Mouse (Mus musculus) neural tube, embryonic 13.5 days (tissue): Measurements from ENCODE around the gene Lrtm2. TPM values are rescaled to one million over a fixed set of nuclear protein-coding genes. Genes with fewer than 3 reads are reported as not detected.

ENCODE experiments used
- ATAC-seq: fragments of 200-750 bp; cut with Nextera tagmentation; 2 replicates; pipeline ENCODE4 v1.8.0; 2017; ENCODE audit warnings: low read depth, mild to moderate bottlenecking, moderate TSS enrichment, moderate library complexity
- H3K27ac ChIP-seq: fragments of 300-500 bp; sonication (generic); replicated peaks from 2 replicates; pipeline ENCODE4 v1.5.1; 2015; ENCODE audit warnings: moderate library complexity, mild to moderate bottlenecking, inconsistent platforms
- H3K27me3 ChIP-seq: fragments of 300-500 bp; sonication (generic); 2 replicates; pipeline ENCODE4 v1.6.1; 2015; ENCODE audit warnings: mild to moderate bottlenecking, inconsistent platforms
- H3K36me3 ChIP-seq: fragments of 300-500 bp; sonication (generic); 2 replicates; pipeline ENCODE4 v1.6.1; 2015; ENCODE audit warnings: mild to moderate bottlenecking, inconsistent platforms
- H3K4me1 ChIP-seq: fragments of 300-500 bp; sonication (generic); replicated peaks from 2 replicates; pipeline ENCODE4 v1.6.1; 2015; ENCODE audit warnings: inconsistent platforms
- H3K4me2 ChIP-seq: fragments of 300-500 bp; sonication (generic); 2 replicates; pipeline ENCODE4 v1.6.1; 2015; ENCODE audit warnings: inconsistent platforms, mild to moderate bottlenecking, moderate library complexity
- H3K4me3 ChIP-seq: fragments of 300-500 bp; sonication (generic); 2 replicates; pipeline ENCODE4 v1.5.1; 2015; ENCODE audit warnings: mild to moderate bottlenecking, inconsistent platforms
- H3K9ac ChIP-seq: fragments of 300-500 bp; sonication (generic); 2 replicates; pipeline ENCODE4 v1.6.1; 2015; ENCODE audit warnings: moderate library complexity, mild to moderate bottlenecking, inconsistent platforms
- H3K9me3 ChIP-seq: fragments of 300-500 bp; sonication (generic); 2 replicates; pipeline ENCODE4 v1.6.1; 2016; ENCODE audit warnings: inconsistent platforms
- WGBS: fragments of 180-500 bp; shearing (Covaris S2); methylation state at CpG from one replicate; pipeline ENCODE4 v1.1.7; 2015; 5-methylcytosine and 5-hydroxymethylcytosine counted together
- polyA plus RNA-seq: library from polyadenylated mRNA; unstranded; fragments of >200 nt; fragmentation: Nextera tagmentation; extraction: Ambion mirVana; gene quantifications from 2 replicates; pipeline ENCODE4 v1.2.1, GENCODE M21; 2015

Lrtm2 gene
- polyA plus RNA-seq, 1 experiment from 2014 or later, result 3.8 TPM

DNA sequence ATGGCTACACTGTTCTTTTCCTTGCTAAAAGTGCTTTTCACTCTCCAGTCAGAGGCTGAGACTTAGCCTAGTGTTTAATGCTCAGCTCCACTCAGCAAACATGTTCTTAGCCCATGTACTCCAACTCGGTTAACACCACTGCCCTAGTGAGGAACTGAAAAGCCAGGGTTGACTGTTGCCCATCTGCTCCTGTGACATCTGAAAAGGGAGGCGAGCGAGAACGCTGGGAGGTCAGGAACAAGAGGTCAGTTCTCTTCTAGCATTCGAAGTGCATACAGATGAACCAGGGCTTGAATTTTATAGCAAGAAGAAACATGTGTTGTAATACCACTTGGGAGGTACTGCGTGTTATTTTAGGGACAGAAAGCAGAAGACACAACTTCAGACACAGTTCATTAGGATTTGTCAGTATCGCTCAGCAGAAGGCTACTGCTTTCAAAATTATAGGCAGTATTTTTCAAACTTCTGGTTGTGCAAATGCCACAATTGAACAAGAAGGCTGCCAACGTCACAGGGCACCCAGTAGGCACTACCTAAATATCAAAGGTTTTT is 27.5 kb upstream of the Lrtm2 start:
- H3K36me3 ChIP-seq, result peaks cover 87% of the 10 kb centered on the region
- WGBS, result 89% methylated on average over 8 of the region's 8 CpGs
- no peaks in the 10 kb centered on the region for H3K4me1 ChIP-seq
- no peaks in the 10 kb centered on the region for H3K9me3 ChIP-seq
- no peak overlapping the region for H3K4me2 ChIP-seq
- H3K27me3 ChIP-seq, result no peaks in the 10 kb centered on the region
- no peak overlapping the region for H3K27ac ChIP-seq
- no peak overlapping the region for H3K9ac ChIP-seq
- no peak for ATAC-seq
- H3K4me3 ChIP-seq, result no peak overlapping the region

DNA sequence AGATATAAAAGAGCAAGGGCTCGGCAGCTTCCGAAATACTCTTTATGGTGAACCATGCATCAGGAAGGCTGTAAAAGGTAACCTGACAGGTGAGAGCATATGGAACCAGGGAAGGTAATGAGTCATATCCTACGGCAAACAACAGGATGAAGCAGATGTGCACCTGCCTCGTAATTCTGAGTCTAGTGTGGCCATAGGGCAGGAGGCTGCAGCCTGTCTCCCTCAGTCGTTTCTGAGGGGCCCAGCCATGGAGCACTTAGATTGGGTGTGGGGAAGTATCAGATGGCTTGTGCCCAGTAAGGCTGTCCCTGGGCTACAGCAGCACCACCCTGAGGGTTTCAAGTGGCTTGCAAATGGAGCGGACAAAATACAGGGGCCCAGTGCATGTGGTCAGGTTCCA is 21.9 kb upstream of the Lrtm2 start:
- no peaks in the 10 kb centered on the region for H3K9me3 ChIP-seq
- H3K4me3 ChIP-seq, result no peak overlapping the region
- H3K27ac ChIP-seq, result no peak overlapping the region
- H3K27me3 ChIP-seq, result no peaks in the 10 kb centered on the region
- no peak overlapping the region for H3K4me2 ChIP-seq
- 87% methylated on average over 6 of the region's 6 CpGs for WGBS
- peaks cover 43% of the 10 kb centered on the region for H3K36me3 ChIP-seq
- H3K9ac ChIP-seq, result no peak overlapping the region
- ATAC-seq, result no peak
- H3K4me1 ChIP-seq, result no peaks in the 10 kb centered on the region

DNA sequence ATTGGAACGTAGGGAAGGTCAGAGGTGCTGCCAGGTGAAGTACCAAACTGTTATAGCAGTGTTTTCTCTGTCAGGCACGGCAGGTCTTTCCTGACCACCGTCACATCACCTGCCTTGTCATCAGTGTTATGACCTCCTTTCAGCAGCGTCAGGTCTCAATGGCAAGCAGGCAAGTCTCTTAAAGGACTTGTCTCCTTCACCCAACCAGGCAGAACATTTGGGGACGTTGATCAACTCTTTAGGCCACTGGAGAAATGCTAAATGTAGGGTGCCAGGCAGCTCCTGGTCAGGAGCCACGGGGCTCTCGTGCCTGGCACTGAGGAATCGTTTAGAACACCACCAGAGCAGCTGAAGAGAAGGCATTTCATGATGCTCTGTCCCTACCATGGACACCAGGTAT is 21.1 kb upstream of the Lrtm2 start:
- Histone ChIP-seq H3K27ac (no peak overlapping the region), H3K9me3 (no peaks in the 10 kb centered on the region), H3K4me3 (no peak overlapping the region), H3K27me3 (no peaks in the 10 kb centered on the region), H3K9ac (no peak overlapping the region), H3K36me3 (peaks cover 37% of the 10 kb centered on the region), H3K4me1 (no peaks in the 10 kb centered on the region), H3K4me2 (no peak overlapping the region)
- no peak for ATAC-seq
- WGBS, result 87% methylated on average over 8 of the region's 8 CpGs

DNA sequence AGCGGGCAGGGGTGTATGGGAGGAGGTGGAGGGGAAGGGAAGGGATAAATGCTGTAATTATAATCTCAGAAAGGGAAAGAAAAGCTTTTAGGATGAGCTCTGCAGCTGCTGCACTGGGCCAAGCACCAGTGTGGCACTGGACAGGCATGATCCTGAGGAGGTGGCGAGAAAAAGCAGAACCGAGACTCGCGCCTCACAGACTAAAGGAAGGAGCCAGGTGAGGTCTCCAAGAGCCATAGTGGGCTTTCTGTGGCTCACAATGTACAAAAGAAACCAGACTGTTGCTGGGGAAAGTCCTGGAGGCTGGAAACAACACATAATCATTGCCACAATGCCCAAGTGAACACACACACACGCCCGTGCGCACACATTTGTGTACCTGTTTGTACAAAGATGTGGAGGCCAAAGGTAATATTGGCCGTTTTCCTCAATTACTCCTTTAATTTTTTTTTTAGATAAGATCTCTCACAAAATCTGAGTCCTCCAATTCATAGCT is 20.2 kb upstream of the Lrtm2 start:
- Histone ChIP-seq H3K4me3 (no peak overlapping the region), H3K4me2 (no peak overlapping the region), H3K27me3 (no peaks in the 10 kb centered on the region), H3K9ac (no peak overlapping the region), H3K27ac (no peak overlapping the region), H3K9me3 (no peaks in the 10 kb centered on the region), H3K36me3 (peaks cover 28% of the 10 kb centered on the region), H3K4me1 (no peaks in the 10 kb centered on the region)
- 84% methylated on average over 9 of the region's 9 CpGs for WGBS
- ATAC-seq, result no peak

DNA sequence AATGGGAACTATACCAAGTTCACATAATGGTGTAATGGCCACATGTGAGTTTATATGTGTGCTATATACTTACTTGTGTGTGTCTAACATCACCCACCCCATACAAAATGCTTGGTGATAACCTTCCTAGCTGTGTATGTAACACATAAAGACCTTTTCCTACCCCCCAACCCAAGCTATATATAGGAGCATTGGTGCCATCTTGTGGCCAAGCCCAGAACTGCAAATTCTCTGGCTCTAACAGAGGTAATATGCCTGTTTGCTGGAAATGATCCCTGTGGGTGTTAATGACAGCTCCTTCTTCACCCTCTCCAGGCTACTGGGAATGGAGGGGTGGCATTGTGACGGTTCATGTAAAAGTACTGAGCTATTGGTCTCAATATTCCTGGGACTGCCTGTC is 17.7 kb upstream of the Lrtm2 start:
- Histone ChIP-seq H3K27ac (no peak overlapping the region), H3K27me3 (no peaks in the 10 kb centered on the region), H3K4me2 (no peak overlapping the region), H3K4me3 (no peak overlapping the region), H3K4me1 (no peaks in the 10 kb centered on the region), H3K36me3 (peaks cover 4% of the 10 kb centered on the region), H3K9ac (no peak overlapping the region), H3K9me3 (no peaks in the 10 kb centered on the region)
- peak; percentile 51 for ATAC-seq
- WGBS, result 4% methylated on average over 1 of the region's 1 CpGs

DNA sequence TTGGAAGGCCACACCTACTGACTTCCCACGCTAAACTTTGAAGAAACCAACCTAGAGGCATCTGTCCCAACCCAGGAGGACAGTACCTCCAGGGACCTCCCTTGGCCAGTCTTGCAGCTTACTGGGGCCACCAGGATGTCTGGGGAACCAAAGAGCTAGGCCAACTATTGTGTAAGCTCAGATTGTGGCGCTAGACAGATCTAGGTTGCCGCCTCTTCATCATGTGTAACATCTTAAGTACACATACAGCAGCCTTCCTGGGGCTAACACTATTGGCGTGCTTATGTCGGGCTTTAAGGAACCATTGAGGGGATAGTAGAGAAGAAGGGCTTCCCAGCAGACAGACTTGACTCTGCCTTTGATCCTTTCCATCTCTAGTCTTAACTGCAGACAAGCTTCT is 17.2 kb upstream of the Lrtm2 start:
- 82% methylated on average over 5 of the region's 5 CpGs for WGBS
- no peak for ATAC-seq

DNA sequence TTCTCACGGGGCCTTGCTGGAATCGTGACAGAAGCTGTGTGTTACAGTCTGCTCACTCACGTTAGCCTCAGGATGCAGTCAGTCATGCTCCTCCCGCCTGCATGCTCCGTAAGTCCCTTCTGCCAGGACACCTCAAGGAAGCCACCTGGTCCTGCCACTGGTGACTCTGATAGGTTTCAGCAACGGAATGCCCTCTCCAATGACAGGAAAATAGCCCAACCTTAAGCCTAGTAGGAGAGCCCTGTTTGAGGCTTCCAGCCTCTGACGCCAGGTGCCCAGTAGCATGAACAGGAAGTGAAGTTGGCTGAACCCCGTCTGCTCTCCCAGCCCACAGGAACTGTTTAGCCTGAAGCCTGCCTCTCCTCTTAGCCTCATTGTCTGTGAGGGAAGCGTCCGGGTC is 15.7 kb upstream of the Lrtm2 start:
- no peak for ATAC-seq
- Histone ChIP-seq H3K9me3 (no peaks in the 10 kb centered on the region), H3K27ac (no peak overlapping the region), H3K4me2 (no peak overlapping the region), H3K4me1 (no peaks in the 10 kb centered on the region), H3K36me3 (no peaks in the 10 kb centered on the region), H3K27me3 (no peaks in the 10 kb centered on the region), H3K9ac (0 out of 2 replicates have a peak overlapping the region, but pooled peaks have one; percentile 17), H3K4me3 (no peak overlapping the region)
- WGBS, result 72% methylated on average over 10 of the region's 10 CpGs

More for the DNA sequence above, 17.2 kb upstream of the Lrtm2 start:
- Histone ChIP-seq H3K36me3 (peaks cover 3% of the 10 kb centered on the region; the same call in 1 of the 2 replicates), H3K9ac (no peak overlapping the region), H3K27ac (no peak overlapping the region), H3K4me2 (no peak overlapping the region), H3K4me3 (no peak overlapping the region), H3K4me1 (no peaks in the 10 kb centered on the region), H3K27me3 (no peaks in the 10 kb centered on the region), H3K9me3 (no peaks in the 10 kb centered on the region)

DNA sequence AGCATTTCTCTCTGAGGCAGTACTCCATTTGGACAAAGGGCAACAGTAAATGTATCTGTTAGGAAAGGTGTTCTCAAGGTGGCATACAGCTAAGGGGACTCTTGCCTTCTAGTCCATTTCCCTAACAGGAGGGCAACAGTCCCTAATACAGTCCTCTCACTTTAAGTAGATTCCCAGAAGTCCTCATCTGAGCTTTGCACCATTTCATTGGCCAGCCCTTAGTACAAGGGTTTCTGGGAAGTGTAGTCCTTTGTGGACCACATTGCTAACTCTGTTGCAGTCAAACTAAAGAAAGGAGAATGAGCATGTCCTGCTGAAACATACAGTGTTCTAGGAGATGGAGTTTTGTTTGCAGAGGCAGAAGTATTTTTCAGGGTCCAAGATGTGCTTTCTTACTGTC is 10.8 kb upstream of the Lrtm2 start:
- ATAC-seq, result peak; percentile 95
- Histone ChIP-seq H3K9ac (no peak overlapping the region), H3K4me3 (no peak overlapping the region), H3K36me3 (no peaks in the 10 kb centered on the region), H3K27ac (no peak overlapping the region), H3K4me1 (no peaks in the 10 kb centered on the region), H3K27me3 (no peaks in the 10 kb centered on the region), H3K9me3 (no peaks in the 10 kb centered on the region), H3K4me2 (no peak overlapping the region)

DNA sequence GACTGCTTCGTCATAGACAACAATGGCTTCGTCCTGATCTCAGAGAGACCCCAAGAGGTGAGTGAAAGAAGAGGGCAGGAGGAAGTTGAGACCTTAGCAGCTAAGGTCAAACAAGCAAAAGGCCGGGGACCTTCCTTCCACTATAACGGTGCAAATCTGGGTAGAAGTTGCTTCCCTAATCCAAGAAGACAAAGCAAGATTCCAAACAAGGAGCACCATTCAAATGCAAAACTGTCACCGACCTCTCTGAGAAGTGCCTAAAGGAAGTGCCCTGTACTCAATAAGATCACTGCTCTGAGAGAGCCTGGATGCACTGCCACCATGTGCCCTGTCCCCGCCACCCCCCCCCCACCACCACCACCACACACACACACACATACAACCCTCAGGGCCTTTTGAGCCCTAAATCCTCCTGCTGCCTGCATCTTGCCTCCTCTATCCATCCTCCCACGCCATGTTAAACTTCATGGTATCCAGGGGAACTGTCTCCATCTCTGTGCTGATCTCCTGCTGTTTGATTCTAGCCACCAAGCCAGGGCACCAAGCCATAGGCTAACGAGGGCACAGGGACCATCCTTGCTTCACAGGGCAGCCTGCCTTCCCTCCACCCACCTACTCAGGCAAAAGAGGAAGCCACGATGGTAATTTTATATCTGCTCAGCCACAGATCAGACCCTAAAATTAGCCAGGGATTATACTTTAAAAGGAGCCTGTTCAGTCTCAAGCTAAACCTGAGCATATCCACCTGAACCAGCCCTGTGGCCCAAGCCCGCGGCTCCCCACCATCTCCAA is 7.8 kb upstream of the Lrtm2 start:
- no peaks in the 10 kb centered on the region for H3K27me3 ChIP-seq
- H3K4me1 ChIP-seq, result peaks cover 1% of the 10 kb centered on the region; the same call in 1 of the 2 replicates
- H3K4me2 ChIP-seq, result no peak overlapping the region
- H3K4me3 ChIP-seq, result no peak overlapping the region
- no peak overlapping the region for H3K9ac ChIP-seq
- ATAC-seq, result no peak
- H3K36me3 ChIP-seq, result no peaks in the 10 kb centered on the region
- 35% methylated on average over 11 of the region's 11 CpGs for WGBS
- no peak overlapping the region for H3K27ac ChIP-seq
- no peaks in the 10 kb centered on the region for H3K9me3 ChIP-seq

DNA sequence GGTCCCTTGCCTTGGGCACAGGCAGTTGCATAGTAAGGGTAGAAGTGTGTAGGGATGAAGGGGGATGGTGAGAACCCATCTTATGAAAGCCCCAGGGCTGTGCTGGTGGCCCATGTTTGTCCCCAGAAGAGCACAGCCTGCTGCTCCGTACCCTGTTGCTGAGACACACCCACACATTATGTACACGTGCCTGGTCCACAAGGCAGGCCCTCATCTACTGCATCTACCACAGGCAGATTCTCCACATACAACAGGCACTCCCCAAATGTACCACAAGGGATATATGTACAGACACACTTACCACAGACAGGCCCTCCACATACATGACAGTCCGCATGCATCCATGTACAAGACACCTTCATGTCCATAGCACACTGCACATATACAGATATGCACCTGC is 6.7 kb upstream of the Lrtm2 start:
- H3K9ac ChIP-seq, result no peak overlapping the region
- peaks cover 7% of the 10 kb centered on the region; the same call in 1 of the 2 replicates for H3K4me1 ChIP-seq
- WGBS, result 73% methylated on average over 3 of the region's 3 CpGs
- no peak overlapping the region for H3K4me3 ChIP-seq
- H3K27ac ChIP-seq, result no peak overlapping the region
- no peaks in the 10 kb centered on the region for H3K9me3 ChIP-seq
- peaks cover 7% of the 10 kb centered on the region; the same call in 1 of the 2 replicates for H3K27me3 ChIP-seq
- no peak overlapping the region for H3K4me2 ChIP-seq
- no peaks in the 10 kb centered on the region for H3K36me3 ChIP-seq
- ATAC-seq, result no peak

DNA sequence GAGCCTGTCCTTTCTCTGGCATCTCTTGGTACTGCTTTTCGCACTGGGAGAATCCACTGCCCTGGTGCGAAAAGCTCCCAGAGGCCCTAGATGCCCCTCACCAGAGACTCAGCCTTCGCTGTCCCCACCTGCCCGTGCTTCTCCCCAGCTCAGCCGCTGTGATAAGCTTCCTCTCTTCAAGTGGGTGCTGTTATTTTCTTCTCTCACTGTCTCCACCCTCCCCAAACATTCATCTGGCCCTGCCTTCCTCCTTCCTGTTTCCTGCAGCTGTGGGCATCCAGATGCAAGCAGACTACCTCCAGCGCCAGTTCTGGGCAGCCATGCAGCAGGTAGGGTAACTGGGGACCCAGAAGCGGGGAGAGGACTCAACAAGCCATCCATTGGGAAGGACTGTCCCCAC is 5.6 kb upstream of the Lrtm2 start:
- ATAC-seq, result no peak
- 92% methylated on average over 7 of the region's 7 CpGs for WGBS
- Histone ChIP-seq H3K4me1 (peaks cover 11% of the 10 kb centered on the region), H3K36me3 (no peaks in the 10 kb centered on the region), H3K9ac (no peak overlapping the region), H3K27me3 (peaks cover 18% of the 10 kb centered on the region), H3K9me3 (no peaks in the 10 kb centered on the region), H3K27ac (no peak overlapping the region), H3K4me3 (no peak overlapping the region), H3K4me2 (no peak overlapping the region)

DNA sequence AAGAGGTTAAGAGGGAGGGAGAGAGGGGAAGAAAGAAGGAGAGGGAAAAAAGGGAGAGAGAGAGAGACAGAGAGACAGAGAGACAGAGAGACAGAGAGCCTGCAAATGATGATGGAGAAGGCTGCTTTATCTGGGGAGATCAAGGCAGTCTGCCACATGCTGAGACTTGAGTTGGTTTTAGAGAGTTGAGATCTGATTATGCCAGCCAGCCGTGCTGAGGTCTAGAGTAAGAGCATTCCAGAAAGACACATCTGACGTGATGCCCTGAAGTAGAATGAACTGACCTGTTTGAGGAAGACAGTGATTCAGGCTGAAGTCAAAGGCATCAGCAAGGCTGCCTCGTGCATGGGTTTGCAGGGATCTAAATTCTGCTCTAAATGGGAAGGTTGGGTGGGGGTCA is 3.3 kb upstream of the Lrtm2 start:
- Histone ChIP-seq H3K9me3 (no peaks in the 10 kb centered on the region), H3K27me3 (peaks cover 41% of the 10 kb centered on the region), H3K4me2 (no peak overlapping the region), H3K9ac (no peak overlapping the region), H3K36me3 (no peaks in the 10 kb centered on the region), H3K27ac (no peak overlapping the region), H3K4me3 (no peak overlapping the region), H3K4me1 (peaks cover 34% of the 10 kb centered on the region)
- no peak for ATAC-seq
- 56% methylated on average over 3 of the region's 3 CpGs for WGBS

DNA sequence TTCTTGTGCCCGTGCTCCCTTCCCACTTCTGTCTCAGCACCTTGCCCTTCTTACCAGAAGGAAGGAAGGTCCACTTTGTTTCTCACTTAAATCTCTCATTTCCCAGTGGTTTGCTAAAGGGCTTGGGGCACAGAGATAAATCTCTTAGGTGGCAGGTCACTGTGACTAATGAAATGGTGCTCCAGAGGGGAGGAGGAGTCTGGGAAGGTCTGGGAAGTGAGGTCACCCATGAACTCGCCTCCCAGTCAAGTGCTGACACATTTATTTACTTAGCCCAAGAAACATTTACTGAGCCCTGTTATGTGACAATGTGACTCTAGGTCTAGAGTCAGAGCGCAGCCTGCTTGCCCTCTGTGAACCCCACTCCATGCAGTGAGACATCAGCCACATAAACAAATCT is 2.6 kb upstream of the Lrtm2 start:
- Histone ChIP-seq H3K27ac (no peak overlapping the region), H3K4me3 (no peak overlapping the region), H3K27me3 (peaks cover 46% of the 10 kb centered on the region), H3K9ac (no peak overlapping the region), H3K9me3 (no peaks in the 10 kb centered on the region), H3K4me2 (no peak overlapping the region), H3K36me3 (no peaks in the 10 kb centered on the region), H3K4me1 (peaks cover 40% of the 10 kb centered on the region)
- WGBS, result 11% methylated on average over 3 of the region's 3 CpGs
- no peak for ATAC-seq
